Mouse (Mus musculus): ENCODE measurements around the gene Osbpl2. TPM values are rescaled to one million over a fixed set of nuclear protein-coding genes. Genes with fewer than 3 reads are reported as not detected.
"Not testable (repeated sequence)": the region's sequence is repeated elsewhere in the genome, so short reads cannot be mapped to it uniquely, and the experiment has no call there.

Gene Osbpl2
- polyA plus RNA-seq, 1 experiment from 2014 or later: 32.1 TPM

GRCm38 (mm10) chr2:180170806-180171521 lies 51.9 kb downstream of the Osbpl2 start, which contains the start of gene Adrm1:
TSS of gene Adrm1 (plus strand) at chr2:180171485.
- H3K9ac ChIP-seq: peak within 1 kb of the TSS; percentile 98
- H3K4me2 ChIP-seq: peak within 1 kb of the TSS; percentile 93
- 5% methylated on average over 41 of the region's 41 CpGs for WGBS
- peaks cover 29% of the 10 kb centered on the region for H3K36me3 ChIP-seq
- H3K4me3 ChIP-seq (replicated peaks): peak within 1 kb of the TSS; percentile 98
- ATAC-seq (replicated peaks; ENCODE audit: low FRiP score): peak; percentile 99
- H3K27me3 ChIP-seq: no peaks in the 10 kb centered on the region
- no peaks in the 10 kb centered on the region for H3K9me3 ChIP-seq (replicated peaks)
- H3K4me1 ChIP-seq: peaks cover 23% of the 10 kb centered on the region
- H3K27ac ChIP-seq: peak within 1 kb of the TSS; percentile 89

- Histone ChIP-seq H3K9ac (peak overlapping the region; percentile 98), H3K4me1 (peaks cover 23% of the 10 kb centered on the region), H3K36me3 (peaks cover 35% of the 10 kb centered on the region), H3K4me2 (peak overlapping the region; percentile 93), H3K9me3 (replicated peaks) (no peaks in the 10 kb centered on the region), H3K27me3 (no peaks in the 10 kb centered on the region), H3K27ac (peak overlapping the region; percentile 89), H3K4me3 (replicated peaks) (peak overlapping the region; percentile 98)
- ATAC-seq (replicated peaks; ENCODE audit: low FRiP score): peak; percentile 74
- under 1% methylated on average over 79 of the region's 80 CpGs for WGBS
Observed at GRCm38 (mm10) chr2:180171522-180172070, 52.5 kb downstream of the Osbpl2 start.

- WGBS: 3% methylated on average over 9 of the region's 9 CpGs
- H3K27ac ChIP-seq: peak overlapping the region; percentile 89; the same call in 1 of the 2 replicates
- H3K36me3 ChIP-seq: peaks cover 41% of the 10 kb centered on the region
- H3K4me3 ChIP-seq (replicated peaks): peak overlapping the region; percentile 98
- no peaks in the 10 kb centered on the region for H3K27me3 ChIP-seq
- ATAC-seq (replicated peaks; ENCODE audit: low FRiP score): no peak
- H3K9ac ChIP-seq: peak overlapping the region; percentile 98
- no peaks in the 10 kb centered on the region for H3K9me3 ChIP-seq (replicated peaks)
- H3K4me1 ChIP-seq: peaks cover 23% of the 10 kb centered on the region
- peak overlapping the region; percentile 93 for H3K4me2 ChIP-seq
Observed at GRCm38 (mm10) chr2:180172152-180172551, 53.0 kb downstream of the Osbpl2 start.

GRCm38 (mm10) chr2:180173163-180173562 lies 54.1 kb downstream of the Osbpl2 start:
- H3K9me3 ChIP-seq (replicated peaks): no peaks in the 10 kb centered on the region
- peak overlapping the region; percentile 98; the same call in 1 of the 2 replicates for H3K9ac ChIP-seq
- peaks cover 23% of the 10 kb centered on the region for H3K4me1 ChIP-seq
- H3K4me2 ChIP-seq: peak overlapping the region; percentile 93
- H3K27ac ChIP-seq: no peak overlapping the region
- peaks cover 51% of the 10 kb centered on the region for H3K36me3 ChIP-seq
- H3K27me3 ChIP-seq: no peaks in the 10 kb centered on the region
- peak overlapping the region; percentile 98 for H3K4me3 ChIP-seq (replicated peaks)
- ATAC-seq (replicated peaks; ENCODE audit: low FRiP score): no peak
- 77% methylated on average over 4 of the region's 4 CpGs for WGBS

- H3K27me3 ChIP-seq; ATAC-seq (replicated peaks; ENCODE audit: low FRiP score); H3K4me3 ChIP-seq (replicated peaks); H3K27ac ChIP-seq; H3K9me3 ChIP-seq (replicated peaks): not testable (repeated sequence)
- peak overlapping the region; percentile 93; the same call in 1 of the 2 replicates for H3K4me2 ChIP-seq
- H3K36me3 ChIP-seq: peaks cover 56% of the 10 kb centered on the region
- 0 out of 2 replicates have a peak overlapping the region, but pooled peaks have one; percentile 98 for H3K9ac ChIP-seq
- 78% methylated on average over 8 of the region's 8 CpGs for WGBS
- peaks cover 23% of the 10 kb centered on the region for H3K4me1 ChIP-seq
Observed at GRCm38 (mm10) chr2:180173711-180174110, 54.6 kb downstream of the Osbpl2 start.

GRCm38 (mm10) chr2:180174121-180174520 lies 55.0 kb downstream of the Osbpl2 start:
- no peak overlapping the region for H3K4me3 ChIP-seq (replicated peaks)
- H3K9ac ChIP-seq: no peak overlapping the region
- H3K9me3 ChIP-seq (replicated peaks): no peaks in the 10 kb centered on the region
- H3K27ac ChIP-seq: no peak overlapping the region
- H3K4me2 ChIP-seq: no peak overlapping the region
- no peaks in the 10 kb centered on the region for H3K27me3 ChIP-seq
- ATAC-seq (replicated peaks; ENCODE audit: low FRiP score): no peak
- peaks cover 23% of the 10 kb centered on the region for H3K4me1 ChIP-seq
- WGBS: 95% methylated on average over 5 of the region's 5 CpGs
- H3K36me3 ChIP-seq: peaks cover 60% of the 10 kb centered on the region

GRCm38 (mm10) chr2:180175725-180176124 lies 56.6 kb downstream of the Osbpl2 start:
- no peak for ATAC-seq (replicated peaks; ENCODE audit: low FRiP score)
- Histone ChIP-seq H3K27ac (no peak overlapping the region), H3K9me3 (replicated peaks) (no peaks in the 10 kb centered on the region), H3K4me3 (replicated peaks) (no peak overlapping the region), H3K27me3 (no peaks in the 10 kb centered on the region), H3K9ac (no peak overlapping the region), H3K4me1 (peaks cover 21% of the 10 kb centered on the region), H3K36me3 (peaks cover 75% of the 10 kb centered on the region), H3K4me2 (no peak overlapping the region)
- 94% methylated on average over 7 of the region's 7 CpGs for WGBS

GRCm38 (mm10) chr2:180181542-180181941 lies 62.4 kb downstream of the Osbpl2 start:
- no peak overlapping the region for H3K27ac ChIP-seq
- ATAC-seq (replicated peaks; ENCODE audit: low FRiP score): no peak
- H3K4me3 ChIP-seq (replicated peaks): no peak overlapping the region
- no peak overlapping the region for H3K9ac ChIP-seq
- H3K9me3 ChIP-seq (replicated peaks): no peaks in the 10 kb centered on the region
- no peaks in the 10 kb centered on the region for H3K27me3 ChIP-seq
- H3K4me2 ChIP-seq: no peak overlapping the region
- H3K36me3 ChIP-seq: peaks cover 78% of the 10 kb centered on the region
- no peaks in the 10 kb centered on the region; the same call in 1 of the 2 replicates for H3K4me1 ChIP-seq
- WGBS: 84% methylated on average over 9 of the region's 9 CpGs

- H3K9me3 ChIP-seq (replicated peaks): no peaks in the 10 kb centered on the region
- H3K4me1 ChIP-seq: no peaks in the 10 kb centered on the region; the same call in 1 of the 2 replicates
- no peaks in the 10 kb centered on the region for H3K27me3 ChIP-seq
- peaks cover 72% of the 10 kb centered on the region for H3K36me3 ChIP-seq
- H3K4me3 ChIP-seq (replicated peaks): no peak overlapping the region
- no peak overlapping the region for H3K4me2 ChIP-seq
- 85% methylated on average over 24 of the region's 24 CpGs for WGBS
- no peak for ATAC-seq (replicated peaks; ENCODE audit: low FRiP score)
- no peak overlapping the region for H3K9ac ChIP-seq
- H3K27ac ChIP-seq: no peak overlapping the region
Observed at GRCm38 (mm10) chr2:180184011-180184751, 65.1 kb downstream of the Osbpl2 start.

- H3K36me3 ChIP-seq: peaks cover 72% of the 10 kb centered on the region
- H3K27ac ChIP-seq: no peak overlapping the region
- no peak for ATAC-seq (replicated peaks; ENCODE audit: low FRiP score)
- H3K27me3 ChIP-seq: no peaks in the 10 kb centered on the region
- H3K9me3 ChIP-seq (replicated peaks): no peaks in the 10 kb centered on the region
- WGBS: 82% methylated on average over 6 of the region's 6 CpGs
- H3K4me1 ChIP-seq: no peaks in the 10 kb centered on the region; the same call in 1 of the 2 replicates
- no peak overlapping the region for H3K4me3 ChIP-seq (replicated peaks)
- H3K4me2 ChIP-seq: no peak overlapping the region
- no peak overlapping the region for H3K9ac ChIP-seq
Observed at GRCm38 (mm10) chr2:180184752-180185109, 65.6 kb downstream of the Osbpl2 start.

- Histone ChIP-seq H3K27me3 (no peaks in the 10 kb centered on the region), H3K4me2 (no peak overlapping the region), H3K4me3 (replicated peaks) (no peak overlapping the region), H3K9me3 (replicated peaks) (no peaks in the 10 kb centered on the region), H3K36me3 (peaks cover 72% of the 10 kb centered on the region), H3K27ac (no peak overlapping the region), H3K9ac (no peak overlapping the region), H3K4me1 (no peaks in the 10 kb centered on the region; the same call in 1 of the 2 replicates)
- no peak for ATAC-seq (replicated peaks; ENCODE audit: low FRiP score)
- WGBS: 84% methylated on average over 14 of the region's 14 CpGs
Observed at GRCm38 (mm10) chr2:180185686-180186085, 66.6 kb downstream of the Osbpl2 start.

GRCm38 (mm10) chr2:180187362-180187761 lies 68.3 kb downstream of the Osbpl2 start:
- H3K9ac ChIP-seq: no peak overlapping the region
- 86% methylated on average over 11 of the region's 11 CpGs for WGBS
- no peaks in the 10 kb centered on the region for H3K9me3 ChIP-seq (replicated peaks)
- no peak for ATAC-seq (replicated peaks; ENCODE audit: low FRiP score)
- H3K4me1 ChIP-seq: no peaks in the 10 kb centered on the region; the same call in 1 of the 2 replicates
- H3K27me3 ChIP-seq: no peaks in the 10 kb centered on the region
- H3K4me2 ChIP-seq: no peak overlapping the region
- H3K36me3 ChIP-seq: peaks cover 73% of the 10 kb centered on the region
- H3K27ac ChIP-seq: no peak overlapping the region
- no peak overlapping the region for H3K4me3 ChIP-seq (replicated peaks)
